In genomic region chr2:101084648-101085047, GRCm38 (mm10) we compare ENCODE assay signal across 35 mouse cellular contexts.
"Had no signal": no experiment of that assay in that cellular context is flagged by ENCODE, and none has a peak within 500 bp of the region (broad histone marks: within the 10 kb centered on the region; RNA-seq: fewer than 3 reads in every experiment).

No protein-coding gene starts in this region.

- H3K36me3 ChIP-seq: heart, embryonic 12.5 days; heart, embryonic 13.5 days; heart, embryonic 15.5 days; hindbrain, embryonic 10.5 days; hindbrain, embryonic 12.5 days; hindbrain, embryonic 13.5 days; hindbrain, embryonic 15.5 days; intestine, embryonic 15.5 days; kidney, embryonic 15.5 days had no signal

- H3K4me3 ChIP-seq: heart, embryonic 12.5 days; heart, embryonic 13.5 days; heart, embryonic 15.5 days; hindbrain, embryonic 10.5 days; hindbrain, embryonic 12.5 days; hindbrain, embryonic 13.5 days; hindbrain, embryonic 15.5 days; intestine, embryonic 15.5 days; kidney, embryonic 15.5 days; layer of hippocampus, adult 2 months; left cerebral cortex, adult 2 months had no signal

- H3K9me3 ChIP-seq: heart, embryonic 12.5 days; heart, embryonic 13.5 days; heart, embryonic 15.5 days; hindbrain, embryonic 10.5 days; hindbrain, embryonic 12.5 days; hindbrain, embryonic 13.5 days; hindbrain, embryonic 15.5 days; intestine, embryonic 15.5 days; kidney, embryonic 15.5 days had no signal

- H3K27ac ChIP-seq: heart, embryonic 13.5 days; heart, embryonic 15.5 days; hindbrain, embryonic 10.5 days; hindbrain, embryonic 12.5 days; hindbrain, embryonic 13.5 days; hindbrain, embryonic 14.5 days; hindbrain, embryonic 15.5 days; hindbrain, postnatal 0 days; intestine, embryonic 15.5 days; kidney, embryonic 15.5 days; kidney, postnatal 0 days; layer of hippocampus, adult 2 months; left cerebral cortex, adult 2 months had no signal

- DNase-seq: heart, postnatal 10 days; heart, postnatal 14 days; heart, postnatal 36 days; heart, postnatal 4 days; kidney, adult 11 months; kidney, adult 18-20 months; kidney, adult 2 months; kidney, adult 8-10 months; kidney, adult 9 months; kidney, postnatal 10 days; kidney, postnatal 14 days; kidney, postnatal 25 days; kidney, postnatal 36 days; kidney, postnatal 4 days; layer of hippocampus, adult 9-11 months; layer of hippocampus, postnatal 36 days had no signal

- H3K9ac ChIP-seq: heart, embryonic 12.5 days; heart, embryonic 13.5 days; heart, embryonic 15.5 days; hindbrain, embryonic 12.5 days; hindbrain, embryonic 13.5 days; hindbrain, embryonic 14.5 days; hindbrain, embryonic 15.5 days; intestine, embryonic 15.5 days; kidney, embryonic 15.5 days had no signal

- H3K27me3 ChIP-seq: heart, embryonic 12.5 days; heart, embryonic 13.5 days; heart, embryonic 15.5 days; hindbrain, embryonic 12.5 days; hindbrain, embryonic 13.5 days; hindbrain, embryonic 15.5 days; intestine, embryonic 15.5 days; kidney, embryonic 15.5 days had no signal

- H3K4me2 ChIP-seq: heart, embryonic 11.5 days; heart, embryonic 12.5 days; heart, embryonic 13.5 days; heart, embryonic 15.5 days; hindbrain, embryonic 12.5 days; hindbrain, embryonic 13.5 days; hindbrain, embryonic 14.5 days; hindbrain, embryonic 15.5 days; intestine, embryonic 15.5 days; kidney, embryonic 15.5 days had no signal

- ATAC-seq: hindbrain, embryonic 16.5 days; hindbrain, postnatal 0 days; inflammation-experienced regulatory T-cells, adult 6 months; intestine, embryonic 15.5 days; intestine, embryonic 16.5 days; intestine, postnatal 0 days had no signal

- H3K4me1 ChIP-seq: heart, embryonic 12.5 days; heart, embryonic 13.5 days; heart, embryonic 15.5 days; hindbrain, embryonic 10.5 days; hindbrain, embryonic 12.5 days; hindbrain, embryonic 13.5 days; hindbrain, embryonic 15.5 days; intestine, embryonic 15.5 days; kidney, embryonic 15.5 days had no signal
